Mouse (Mus musculus) liver, postnatal 0 days (tissue): ENCODE measurements around the gene Mrgprf.

Experiments
- CTCF ChIP-seq: sonication (generic); IDR thresholded peaks from 2 replicates; pipeline ENCODE4 v1.5.1; 2016; ENCODE audit warnings: antibody characterized with exemption, low read depth
- EP300 ChIP-seq: IDR thresholded peaks from 2 replicates; pipeline ENCODE4 v1.6.1; 2016; ENCODE audit warnings: antibody characterized with exemption, low read depth, mild to moderate bottlenecking

- TF ChIP-seq CTCF (no peak), EP300 (no peak)
Observed at GRCm38 (mm10) chr7:145301341-145302005, 845 bp downstream of the Mrgprf start.
